Mouse (Mus musculus) layer of hippocampus, postnatal 10 days (tissue): Measurements from ENCODE around the gene Cfap45. TPM values are rescaled to one million over a fixed set of nuclear protein-coding genes. Genes with fewer than 3 reads are reported as not detected.

ENCODE experiments used
- DNase-seq, 2 experiments: peaks; one replicate each; pipeline ENCODE4 v3.0.0; 2021; ENCODE audit warnings: low spot score in 2 of 2
- total RNA-seq, 2 experiments: library from RNA; stranded (reverse); gene quantifications; 2 replicates each; pipeline ENCODE4 v1.2.3; 2021

The Cfap45 gene
- total RNA-seq, 2 experiments from 2014 or later = 3.3 to 4.9 TPM

- DNase-seq = no peak
These were observed 27.1 kb upstream of the Cfap45 start for GRCm38 (mm10) chr1:172493516-172493915.

DNA sequence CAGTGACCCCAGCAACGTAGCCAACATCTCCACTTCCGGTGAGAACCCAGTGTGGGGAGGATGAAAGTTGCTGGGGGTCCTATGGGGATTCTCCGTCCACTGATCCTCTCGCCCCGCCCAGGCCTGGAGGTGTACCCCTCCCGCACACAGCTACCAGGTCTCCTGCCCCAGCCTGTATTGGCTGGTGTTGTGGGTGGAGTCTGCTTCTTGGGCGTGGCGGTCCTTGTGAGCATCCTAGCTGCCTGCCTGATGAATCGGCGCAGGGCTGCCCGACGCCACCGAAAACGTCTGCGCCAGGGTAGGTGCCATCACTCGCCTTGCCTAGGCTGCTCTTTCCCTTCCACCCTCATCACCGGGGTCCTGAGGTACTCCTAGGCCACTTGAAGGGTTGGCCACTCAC, 24.6 kb upstream of the Cfap45 start:
- DNase-seq = no peak

- DNase-seq = no peak
These were observed 23.2 kb upstream of the Cfap45 start for GRCm38 (mm10) chr1:172497428-172497827.

- DNase-seq = peak; percentile 46 to 64
These were observed 20.7 kb upstream of the Cfap45 start, which contains the start of gene Tagln2 for GRCm38 (mm10) chr1:172499765-172500441. Gene Tagln2 (plus strand): TSS chr1:172500047.

- no peak for DNase-seq
These were observed 19.9 kb upstream of the Cfap45 start for GRCm38 (mm10) chr1:172500451-172501370.

DNA sequence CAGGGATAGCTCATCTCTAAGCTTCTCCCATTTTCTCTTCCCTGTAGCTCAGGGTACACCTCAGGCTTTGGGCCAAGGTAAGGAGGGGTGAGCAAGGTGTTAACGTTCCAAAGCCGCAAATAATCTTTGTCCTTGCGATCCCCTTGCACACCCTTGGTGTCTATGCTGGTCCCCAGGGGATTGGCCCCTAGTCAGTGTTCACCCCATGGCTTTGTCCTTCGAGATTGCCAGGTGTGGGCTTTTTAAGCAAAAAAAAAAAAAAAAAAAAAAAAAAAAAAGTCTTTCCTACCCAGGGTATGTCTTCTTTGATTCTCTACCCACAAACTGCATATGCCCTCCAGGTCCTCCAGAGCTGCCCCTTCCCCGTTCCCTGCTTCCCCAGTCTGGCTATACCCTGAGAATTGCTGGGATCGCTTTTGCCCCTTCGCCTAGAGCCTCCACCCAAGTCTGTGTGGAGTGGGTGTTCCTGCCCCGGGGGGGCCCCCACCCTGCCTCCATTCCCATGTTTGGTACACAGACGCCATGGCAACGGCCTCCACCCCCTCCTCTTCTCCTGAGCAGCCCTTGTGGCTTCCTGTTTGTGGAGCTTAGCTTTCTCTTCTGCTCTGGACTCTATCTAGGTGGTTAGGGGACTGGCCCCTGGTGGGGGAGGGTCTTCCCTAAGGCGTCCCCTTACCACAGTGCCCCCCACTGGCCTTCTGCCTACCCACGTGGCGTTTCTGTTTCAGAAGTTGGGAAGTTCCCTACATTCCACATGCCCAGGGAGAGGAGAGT, 19.0 kb upstream of the Cfap45 start:
- DNase-seq = peak in 1 of 2 experiments; percentile 46

DNA sequence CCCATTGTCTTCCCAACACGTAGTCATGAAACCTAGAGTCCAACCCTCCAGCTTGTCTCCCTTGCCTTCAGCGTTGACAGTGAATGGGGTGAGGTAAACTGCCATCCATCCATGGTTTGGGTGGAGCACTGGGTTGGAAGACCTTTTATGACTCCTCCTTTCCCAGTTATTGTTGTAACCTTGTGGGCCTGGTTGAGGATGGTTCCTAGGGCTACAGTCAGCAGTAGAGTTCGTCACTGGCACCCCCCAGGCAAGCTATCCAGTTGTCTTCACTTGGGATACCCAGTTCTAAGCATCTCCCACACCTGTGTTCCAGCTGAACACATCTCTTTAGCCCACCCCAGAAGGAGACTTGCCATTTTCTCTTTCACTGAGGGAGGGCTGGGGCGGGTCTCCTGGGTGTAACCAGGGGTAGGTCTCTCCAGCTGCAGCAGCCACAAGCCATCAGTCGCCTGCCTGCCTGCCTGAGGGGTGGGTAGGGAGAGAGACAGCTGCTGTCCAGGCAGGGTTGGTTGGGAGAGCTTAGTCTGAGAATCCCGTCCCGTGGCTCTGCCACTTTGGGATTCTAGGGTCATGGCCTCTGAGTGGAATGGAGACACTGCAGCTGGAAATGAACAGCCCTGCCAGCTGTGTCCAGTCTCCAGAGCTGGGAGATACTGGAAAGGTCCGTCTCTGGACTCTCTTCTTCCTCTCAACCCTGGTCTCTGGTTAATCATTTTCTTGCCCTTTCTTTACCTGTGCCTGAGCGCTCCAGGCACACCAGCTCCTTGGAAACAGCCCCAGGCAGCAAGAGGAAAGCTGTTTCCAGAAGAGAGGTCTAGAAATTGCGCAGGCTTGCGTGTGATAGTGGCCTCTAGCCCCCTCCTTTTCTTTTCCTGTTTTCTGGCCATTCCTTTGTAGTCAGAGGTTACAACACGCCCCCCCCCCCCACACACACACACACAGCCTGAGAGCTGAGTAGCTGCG, 18.2 kb upstream of the Cfap45 start:
- DNase-seq = no peak

DNA sequence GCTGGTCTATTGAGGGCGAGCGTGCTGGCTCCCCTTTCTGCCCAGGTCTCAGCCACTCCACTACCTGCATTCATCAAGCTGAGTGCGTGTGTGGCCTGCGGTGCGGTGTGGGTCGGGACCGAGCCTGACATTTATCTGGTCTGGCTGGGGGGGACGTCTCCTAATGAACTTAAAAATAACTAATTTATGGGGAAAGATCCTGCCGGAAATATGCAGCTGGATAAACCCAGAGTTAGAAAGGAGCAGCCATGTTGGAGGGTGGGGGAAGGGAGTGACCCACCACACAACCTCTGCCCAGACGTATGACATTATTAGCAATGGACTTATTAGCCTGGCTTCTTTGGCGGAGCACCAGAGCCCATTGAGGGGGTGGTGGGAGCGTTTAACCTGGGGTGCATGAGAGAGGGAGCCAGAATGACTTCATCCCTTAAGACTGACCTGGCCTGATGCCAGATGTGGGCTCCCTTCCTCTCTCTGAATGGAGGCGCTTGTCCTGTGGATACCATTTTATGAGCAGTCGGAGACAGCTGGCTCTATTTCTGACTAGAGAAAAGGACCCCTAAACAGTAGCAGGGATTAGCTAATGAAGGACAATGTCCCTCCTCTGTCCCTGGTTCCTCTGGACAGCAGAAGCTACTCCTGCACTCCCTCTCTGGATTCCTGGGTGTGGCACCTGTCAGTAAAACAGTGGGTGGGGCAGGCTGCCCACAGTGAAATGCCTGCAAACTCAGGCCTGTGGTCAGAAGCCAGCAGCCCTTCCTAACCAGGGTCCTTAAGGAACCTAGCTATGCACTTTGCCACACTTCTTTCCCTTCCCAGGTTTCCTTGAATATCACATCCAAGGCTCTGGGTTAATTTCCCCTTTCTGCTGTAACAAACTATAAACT, 17.2 kb upstream of the Cfap45 start:
- DNase-seq = peak in 1 of 2 experiments; percentile 52

- no peak for DNase-seq
These were observed 15.8 kb upstream of the Cfap45 start for GRCm38 (mm10) chr1:172504756-172505155.

GRCm38 (mm10) chr1:172507001-172507400, 13.6 kb upstream of the Cfap45 start:
- DNase-seq = no peak

DNA sequence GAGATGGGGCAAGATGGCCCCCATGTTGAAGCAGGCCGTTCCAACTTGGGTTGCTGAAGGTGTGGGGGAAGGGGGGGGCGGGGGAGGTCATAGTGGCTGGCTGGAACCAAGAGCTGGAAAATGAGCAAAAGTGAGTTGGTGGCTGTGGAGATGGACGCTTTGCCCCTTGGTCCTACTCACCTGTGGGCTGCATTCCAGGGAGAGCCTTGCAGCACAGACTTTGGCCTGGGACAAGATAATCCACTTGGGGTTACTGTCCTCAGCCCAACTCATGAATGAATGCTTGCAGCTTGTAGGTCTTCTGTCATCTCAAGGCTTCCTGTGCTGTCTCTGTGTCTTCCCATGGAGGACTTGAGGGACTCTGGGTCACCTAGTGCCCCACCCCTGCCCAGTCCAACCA, 12.9 kb upstream of the Cfap45 start:
- DNase-seq = no peak

DNA sequence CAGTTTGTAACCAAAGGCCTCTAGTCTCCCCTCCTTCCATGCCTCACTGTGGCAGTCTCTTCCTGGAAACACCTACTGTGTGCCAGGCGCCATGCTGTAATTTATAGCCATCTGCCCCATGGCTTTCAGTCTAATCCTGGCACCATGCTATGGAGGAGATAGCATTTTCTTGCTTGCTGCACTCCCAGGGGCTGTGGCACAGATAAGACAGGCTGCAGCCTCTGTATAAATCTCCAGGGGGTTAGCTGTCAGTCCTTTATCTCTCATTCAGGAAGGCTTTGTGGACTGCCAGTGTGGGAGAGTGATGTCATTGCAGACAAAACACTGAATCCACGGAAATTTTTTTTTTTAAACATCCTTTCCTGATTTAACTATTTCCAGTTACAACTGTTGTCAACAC, 12.4 kb upstream of the Cfap45 start:
- DNase-seq = no peak

DNA sequence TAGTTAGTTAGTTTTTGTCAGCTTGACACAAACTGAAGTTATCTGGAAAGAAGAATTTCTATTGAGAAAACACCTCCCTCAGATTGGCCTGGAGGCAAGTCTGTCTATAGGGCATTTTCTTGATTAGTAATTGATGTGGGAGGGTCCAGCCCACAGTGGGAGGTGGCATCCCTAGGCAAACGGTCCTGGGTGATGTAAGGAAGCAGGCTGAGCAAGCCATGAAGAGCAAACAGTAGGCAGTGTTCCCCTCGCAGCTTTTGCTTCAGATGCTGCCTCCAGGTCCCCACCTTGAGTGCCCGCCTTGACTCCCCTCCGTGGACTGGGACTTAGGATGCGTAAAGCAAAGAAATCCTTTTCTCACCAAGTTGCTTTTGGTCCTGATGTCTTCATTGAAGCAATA, 11.4 kb upstream of the Cfap45 start:
- DNase-seq = no peak

GRCm38 (mm10) chr1:172509983-172510382, 10.6 kb upstream of the Cfap45 start:
- DNase-seq = no peak

- DNase-seq = no peak
These were observed 10.1 kb upstream of the Cfap45 start for GRCm38 (mm10) chr1:172510421-172510972.

DNA sequence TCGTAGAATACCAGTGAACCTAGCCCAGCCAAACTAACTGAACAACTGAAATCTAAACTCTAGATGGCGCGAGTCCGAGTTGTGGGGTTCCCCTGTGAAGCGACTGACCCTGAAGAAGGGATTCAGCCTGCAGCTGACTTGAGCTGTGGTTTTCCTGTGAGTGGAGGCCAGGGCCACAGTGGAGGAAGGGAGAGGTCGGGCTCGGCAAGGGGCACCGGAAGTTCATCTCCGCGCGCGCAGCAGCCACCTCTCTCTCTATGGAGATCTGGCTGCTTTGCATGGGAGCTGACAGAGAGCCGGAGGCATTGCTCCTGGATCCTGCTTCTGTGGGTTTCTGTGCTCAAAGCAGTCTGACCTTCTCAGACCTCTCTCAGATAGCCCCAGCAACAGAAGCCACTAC, 7.6 kb upstream of the Cfap45 start:
- peak in 1 of 2 experiments; percentile 40 for DNase-seq

DNA sequence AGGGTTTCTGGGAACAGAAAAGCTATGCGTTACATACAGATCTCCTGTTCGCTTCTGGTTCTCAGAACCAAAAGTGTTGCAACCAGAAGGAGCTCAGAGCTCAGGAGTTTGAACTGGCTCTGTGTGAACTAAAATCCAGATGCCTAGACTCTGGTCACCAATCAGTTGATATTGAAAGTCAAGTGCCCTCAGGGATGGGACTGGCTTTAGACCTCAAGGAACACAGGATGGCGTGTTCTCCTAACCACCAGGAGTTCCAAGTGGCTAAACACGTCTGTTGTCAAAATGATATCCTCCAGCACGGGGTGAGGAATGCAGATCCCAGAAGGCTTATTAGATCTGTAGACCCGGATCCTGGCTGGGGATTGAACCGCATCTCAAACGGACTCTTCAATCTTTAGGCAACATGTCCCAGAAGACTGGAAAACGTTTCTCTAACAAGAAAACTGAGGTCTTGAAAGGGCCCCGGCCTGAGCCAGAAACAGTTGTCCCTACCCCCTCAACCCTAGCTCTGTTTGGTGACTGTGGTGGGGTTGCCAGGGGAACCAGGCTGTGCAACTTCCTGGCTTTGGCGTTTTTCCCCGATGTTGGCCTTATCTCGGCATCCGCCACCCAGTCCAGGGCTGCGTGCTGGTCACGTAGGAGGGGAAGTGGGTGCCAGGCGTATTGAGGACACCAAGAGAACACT, 6.9 kb upstream of the Cfap45 start:
- DNase-seq = no peak

DNA sequence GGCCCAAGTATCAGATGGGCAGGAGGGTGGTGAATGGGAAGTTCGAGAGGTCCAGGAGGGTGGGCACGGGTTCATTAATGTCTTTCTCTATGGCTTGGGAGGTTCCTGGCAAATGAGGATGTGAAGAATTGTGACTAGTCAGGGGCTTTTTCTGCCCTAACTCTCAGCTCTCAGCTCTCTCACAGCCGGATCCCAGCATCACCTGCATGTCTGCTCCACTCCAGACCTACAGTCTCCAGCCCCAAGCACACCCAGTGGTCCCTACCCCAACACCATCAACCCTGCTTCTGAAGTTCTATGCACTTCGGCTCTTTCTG, 6.4 kb upstream of the Cfap45 start:
- DNase-seq = no peak
